Mouse (Mus musculus) T-cell, adult 2 months (primary cell): ENCODE measurements around the gene Zbtb16.

ENCODE experiments used
- DNase-seq: peaks from one replicate; pipeline ENCODE4 v3.0.0; 2022; ENCODE audit warnings: low spot score

The Zbtb16 gene

DNA sequence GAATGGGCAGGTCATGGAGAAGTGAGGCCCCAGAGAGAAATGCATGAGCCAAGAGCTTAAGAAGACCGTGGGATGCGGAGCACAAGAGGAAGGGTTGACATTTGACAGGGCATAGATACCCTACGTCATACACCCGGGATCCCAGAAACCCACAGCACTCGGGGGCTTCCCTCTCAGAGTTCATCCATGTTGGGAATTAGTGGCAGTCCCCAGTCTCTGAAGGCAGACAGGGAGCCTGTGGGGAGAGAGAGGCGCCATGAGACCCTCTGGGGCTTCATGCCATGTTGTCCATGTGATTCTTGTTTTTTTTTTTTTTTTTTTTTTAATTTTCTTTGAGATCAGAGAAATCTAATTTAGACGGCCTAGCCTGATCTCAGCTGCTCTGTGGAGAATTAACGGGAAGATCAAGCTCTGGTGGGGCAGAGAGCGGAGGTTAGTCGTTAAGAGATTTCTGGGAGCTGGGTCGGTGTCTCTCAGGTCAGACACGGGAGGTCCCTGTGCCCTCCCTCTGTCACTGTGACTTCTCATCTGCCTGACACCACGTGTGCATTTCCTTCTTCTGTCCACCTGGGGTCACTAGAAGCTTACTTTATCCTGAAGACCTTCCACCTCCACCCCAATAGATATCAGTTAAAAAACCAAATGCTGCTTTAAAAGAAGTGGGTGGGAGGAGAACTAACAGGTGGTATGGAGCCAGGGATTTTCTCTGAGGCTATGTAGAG is 190.9 kb downstream of the Zbtb16 start:
- DNase-seq = peak; percentile 6

- no peak for DNase-seq
These were observed 191.6 kb downstream of the Zbtb16 start for GRCm38 (mm10) chr9:48644376-48644775.

GRCm38 (mm10) chr9:48641636-48642035 is 194.4 kb downstream of the Zbtb16 start:
- no peak for DNase-seq

GRCm38 (mm10) chr9:48640881-48641280 is 195.1 kb downstream of the Zbtb16 start:
- no peak for DNase-seq

GRCm38 (mm10) chr9:48638176-48638803 is 197.7 kb downstream of the Zbtb16 start:
- no peak for DNase-seq

GRCm38 (mm10) chr9:48637161-48637560 is 198.9 kb downstream of the Zbtb16 start:
- DNase-seq = no peak

GRCm38 (mm10) chr9:48635576-48636350 is 200.3 kb downstream of the Zbtb16 start:
- DNase-seq = no peak

DNA sequence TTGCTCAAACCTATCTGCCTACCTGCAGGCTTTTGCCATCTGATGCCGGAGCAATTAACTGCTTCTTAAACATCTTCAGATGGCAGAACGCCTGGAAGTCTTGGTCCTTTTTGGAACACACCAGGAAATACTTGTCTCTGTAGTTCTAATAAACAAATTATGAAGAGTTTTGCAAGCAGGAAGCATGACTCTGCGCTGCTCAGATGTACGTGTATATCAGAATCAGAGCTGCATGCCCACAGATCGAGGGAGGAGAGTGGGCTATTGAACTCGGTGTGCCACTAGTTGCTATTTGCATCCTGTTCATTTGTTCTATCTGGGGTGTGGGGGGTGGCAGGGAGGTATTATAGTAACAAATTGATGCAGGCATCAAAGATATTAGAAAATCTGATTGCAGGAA is 202.9 kb downstream of the Zbtb16 start:
- no peak for DNase-seq

- no peak for DNase-seq
These were observed 216.8 kb downstream of the Zbtb16 start for GRCm38 (mm10) chr9:48619268-48619667.

- peak; percentile 27 for DNase-seq
These were observed 217.4 kb downstream of the Zbtb16 start for GRCm38 (mm10) chr9:48618589-48618988.

GRCm38 (mm10) chr9:48618111-48618510 is 217.9 kb downstream of the Zbtb16 start:
- DNase-seq = no peak

DNA sequence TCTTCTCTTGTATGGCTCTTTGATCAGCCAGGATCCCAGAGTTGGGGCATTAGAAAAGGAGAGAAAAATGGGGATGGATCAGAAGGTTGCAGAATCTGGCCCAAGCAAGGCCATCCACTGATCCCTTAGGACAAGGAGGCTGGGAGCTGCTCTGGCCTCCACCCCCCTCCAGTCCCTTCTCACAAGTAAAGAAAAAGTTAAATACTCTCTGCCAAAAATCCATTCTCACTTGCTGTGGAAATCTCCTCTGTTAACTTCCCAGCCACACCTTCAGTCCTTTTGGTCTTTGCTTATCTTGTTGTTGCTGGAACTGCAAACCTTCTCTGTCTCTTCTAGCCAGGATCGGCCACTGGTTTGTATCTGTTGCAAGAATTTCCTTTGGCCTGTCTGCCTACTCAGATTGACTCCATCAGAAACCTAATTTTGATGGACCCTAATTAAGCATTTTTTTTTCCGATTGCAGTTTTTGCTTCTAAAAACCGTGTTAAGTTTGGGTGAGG is 218.5 kb downstream of the Zbtb16 start:
- DNase-seq = no peak

DNA sequence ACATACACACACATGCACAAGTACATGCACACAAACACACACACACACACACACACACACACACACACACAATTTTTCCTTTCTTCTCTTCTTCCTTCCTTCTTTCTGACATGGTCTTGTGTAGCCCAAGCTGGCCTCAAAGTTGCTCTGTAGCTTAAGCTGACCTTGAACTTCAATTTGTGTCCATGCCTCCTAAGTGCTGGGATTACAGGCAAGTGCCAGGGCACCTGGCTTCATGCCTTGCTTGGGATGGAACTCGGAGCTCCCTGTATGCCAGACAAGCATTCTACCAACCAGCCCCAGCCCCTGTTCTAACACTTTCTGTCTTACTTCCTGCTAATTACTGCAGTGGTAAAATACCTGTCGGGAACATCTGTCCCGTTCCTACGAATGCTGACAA is 222.8 kb downstream of the Zbtb16 start:
- no peak for DNase-seq

DNA sequence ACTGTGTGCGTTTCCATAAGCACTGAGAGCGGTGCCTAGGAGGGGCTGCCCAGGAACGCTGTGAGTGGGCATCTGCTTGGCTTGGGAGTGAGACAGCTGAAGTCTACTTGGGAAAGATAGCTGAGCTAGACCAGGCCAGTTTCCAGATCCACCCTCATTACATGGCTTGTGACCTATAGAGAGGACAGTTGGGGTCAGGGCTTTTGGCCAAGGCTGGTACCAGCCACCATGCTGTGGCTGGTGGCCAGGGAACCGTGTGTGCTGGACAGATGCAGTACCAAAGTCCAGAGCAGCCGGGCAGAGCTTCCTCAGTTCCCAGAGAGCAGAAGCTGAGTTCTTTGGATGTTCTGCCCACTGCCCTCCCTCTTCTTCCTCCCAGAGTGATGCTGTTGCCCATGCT is 223.5 kb downstream of the Zbtb16 start:
- no peak for DNase-seq

GRCm38 (mm10) chr9:48611032-48611431 is 225.0 kb downstream of the Zbtb16 start:
- DNase-seq = no peak

DNA sequence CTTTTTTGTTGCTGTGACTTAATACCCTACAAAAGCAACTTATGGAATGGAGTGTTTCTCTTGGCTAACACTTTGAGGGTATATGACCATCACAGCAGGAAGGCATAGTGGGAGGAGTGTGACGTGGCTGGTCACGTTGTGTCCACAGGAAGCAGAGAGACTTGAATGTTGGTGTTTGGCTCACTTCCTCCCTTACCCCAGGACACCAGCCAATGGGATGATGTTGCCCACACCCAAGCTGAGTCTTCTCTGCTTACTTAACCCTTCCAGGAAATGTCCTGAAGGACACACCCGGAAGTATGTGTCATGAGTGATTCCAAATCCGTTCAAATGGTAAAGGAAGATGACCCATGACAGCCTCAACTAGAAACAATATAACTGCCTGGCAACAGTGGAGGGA is 226.3 kb downstream of the Zbtb16 start:
- no peak for DNase-seq

- DNase-seq = no peak
These were observed 228.6 kb downstream of the Zbtb16 start for GRCm38 (mm10) chr9:48607417-48607816.

GRCm38 (mm10) chr9:48606171-48606570 is 229.9 kb downstream of the Zbtb16 start:
- no peak for DNase-seq

- DNase-seq = no peak
These were observed 230.3 kb downstream of the Zbtb16 start for GRCm38 (mm10) chr9:48605697-48606096.

DNA sequence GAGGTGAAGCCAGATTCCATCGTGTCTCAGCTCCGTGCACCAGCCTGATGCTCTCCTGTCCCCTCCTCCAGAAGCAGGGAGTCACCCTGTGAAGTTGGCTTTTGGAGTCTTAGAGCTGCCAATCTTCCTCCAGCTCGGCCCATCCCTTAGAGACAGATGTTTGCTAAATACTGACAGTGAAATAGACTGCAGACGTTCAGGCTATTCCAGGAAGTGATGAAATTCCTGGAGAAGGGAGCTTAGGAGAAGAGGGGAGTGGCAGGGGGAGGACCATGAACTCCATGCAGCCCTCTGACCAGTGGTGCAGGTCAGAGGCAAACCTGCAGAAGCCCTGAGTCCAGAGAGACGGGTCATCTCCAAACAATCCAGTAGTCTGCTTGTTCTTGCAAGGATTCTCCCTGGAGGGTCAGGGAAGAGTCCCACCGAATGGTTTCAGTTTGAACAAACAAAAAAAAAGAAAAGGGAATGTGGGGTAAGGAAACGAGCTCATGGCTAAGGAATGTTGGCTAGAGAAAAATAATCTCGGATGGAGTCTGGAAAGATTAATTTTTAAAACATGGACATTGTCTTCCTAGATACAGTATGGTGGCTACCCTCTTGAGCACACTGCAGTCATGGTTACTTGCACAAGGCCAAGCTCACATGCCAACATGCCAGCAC is 231.0 kb downstream of the Zbtb16 start, which contains the start of gene Nnmt:
Gene Nnmt, minus strand, starts transcription at position 215 of the 660 bp plus-strand sequence.
- DNase-seq = no peak
